Mouse (Mus musculus) T-helper 1 cell (primary cell): ENCODE results near the gene Phospho1.

Source experiments
- in situ Hi-C: fragments of 300-600 bp; cut with MboI, MseI; formaldehyde crosslinking; loops from one replicate; pipeline ENCODE4 v1.15.1; 2025; ENCODE audit warnings: high pct_unique_total_duplicates

The Phospho1 gene

GRCm38 (mm10) chr11:95812224-95812623, 12.1 kb upstream of the Phospho1 start:
- in situ Hi-C loops = no loop called here

- in situ Hi-C loops = no loop called here
Observed at GRCm38 (mm10) chr11:95814101-95814500, 10.2 kb upstream of the Phospho1 start.

GRCm38 (mm10) chr11:95814857-95815256, 9.4 kb upstream of the Phospho1 start:
- in situ Hi-C loops = no loop called here

GRCm38 (mm10) chr11:95815412-95815811, 8.9 kb upstream of the Phospho1 start:
- in situ Hi-C loops = no loop called here

- in situ Hi-C loops = no loop called here
Observed at GRCm38 (mm10) chr11:95819138-95819537, 5.2 kb upstream of the Phospho1 start.

GRCm38 (mm10) chr11:95821511-95821910, 2.8 kb upstream of the Phospho1 start:
- in situ Hi-C loops = no loop called here

- in situ Hi-C loops = no loop called here
Observed at GRCm38 (mm10) chr11:95822437-95822836, 1.9 kb upstream of the Phospho1 start.

GRCm38 (mm10) chr11:95824877-95825243, 561 bp downstream of the Phospho1 start:
- in situ Hi-C loops = no loop called here

GRCm38 (mm10) chr11:95825625-95826024, 1.3 kb downstream of the Phospho1 start:
- in situ Hi-C loops = no loop called here

- in situ Hi-C loops = no loop called here
Observed at GRCm38 (mm10) chr11:95826317-95827167, 2.2 kb downstream of the Phospho1 start.

GRCm38 (mm10) chr11:95827168-95827447, 2.8 kb downstream of the Phospho1 start:
- in situ Hi-C loops = no loop called here

- in situ Hi-C loops = no loop called here
Observed at GRCm38 (mm10) chr11:95827464-95828085, 3.3 kb downstream of the Phospho1 start.

- in situ Hi-C loops = no loop called here
Observed at GRCm38 (mm10) chr11:95828181-95828964, 4.1 kb downstream of the Phospho1 start.

GRCm38 (mm10) chr11:95829526-95830050, 5.3 kb downstream of the Phospho1 start:
- in situ Hi-C loops = no loop called here

- in situ Hi-C loops = no loop called here
Observed at GRCm38 (mm10) chr11:95830411-95831275, 6.3 kb downstream of the Phospho1 start.

GRCm38 (mm10) chr11:95831276-95831619, 6.9 kb downstream of the Phospho1 start:
- in situ Hi-C loops = no loop called here

GRCm38 (mm10) chr11:95831641-95832040, 7.3 kb downstream of the Phospho1 start:
- in situ Hi-C loops = no loop called here

GRCm38 (mm10) chr11:95832129-95833005, 8.1 kb downstream of the Phospho1 start:
- in situ Hi-C loops = no loop called here

GRCm38 (mm10) chr11:95833006-95833570, 8.8 kb downstream of the Phospho1 start:
- in situ Hi-C loops = no loop called here

GRCm38 (mm10) chr11:95833631-95834142, 9.4 kb downstream of the Phospho1 start:
- in situ Hi-C loops = no loop called here
